Mouse (Mus musculus) heart, adult 18-20 months (tissue): Measurements from ENCODE around the gene Tnnt2. TPM values are rescaled to one million over a fixed set of nuclear protein-coding genes. Genes with fewer than 3 reads are reported as not detected.

Experiments
- DNase-seq, 2 experiments: peaks; one replicate each; pipeline ENCODE4 v3.0.0; 2021 to 2022; ENCODE audit warnings: mixed read lengths in 1 of 2
- total RNA-seq, 2 experiments: library from RNA; stranded (reverse); gene quantifications; 2 replicates each; pipeline ENCODE4 v1.2.3; 2021

Gene Tnnt2
- total RNA-seq, 2 experiments from 2014 or later: 9,387 to 10,464 TPM

GRCm38 (mm10) chr1:135818481-135819086 is 17.6 kb upstream of the Tnnt2 start, which contains the start of gene Lad1:
TSS of gene Lad1 (plus strand) at chr1:135818598.
- DNase-seq: peak in 1 of 2 experiments; percentile 9

- no peak for DNase-seq
Measured at GRCm38 (mm10) chr1:135820071-135820470, 16.1 kb upstream of the Tnnt2 start.

DNA sequence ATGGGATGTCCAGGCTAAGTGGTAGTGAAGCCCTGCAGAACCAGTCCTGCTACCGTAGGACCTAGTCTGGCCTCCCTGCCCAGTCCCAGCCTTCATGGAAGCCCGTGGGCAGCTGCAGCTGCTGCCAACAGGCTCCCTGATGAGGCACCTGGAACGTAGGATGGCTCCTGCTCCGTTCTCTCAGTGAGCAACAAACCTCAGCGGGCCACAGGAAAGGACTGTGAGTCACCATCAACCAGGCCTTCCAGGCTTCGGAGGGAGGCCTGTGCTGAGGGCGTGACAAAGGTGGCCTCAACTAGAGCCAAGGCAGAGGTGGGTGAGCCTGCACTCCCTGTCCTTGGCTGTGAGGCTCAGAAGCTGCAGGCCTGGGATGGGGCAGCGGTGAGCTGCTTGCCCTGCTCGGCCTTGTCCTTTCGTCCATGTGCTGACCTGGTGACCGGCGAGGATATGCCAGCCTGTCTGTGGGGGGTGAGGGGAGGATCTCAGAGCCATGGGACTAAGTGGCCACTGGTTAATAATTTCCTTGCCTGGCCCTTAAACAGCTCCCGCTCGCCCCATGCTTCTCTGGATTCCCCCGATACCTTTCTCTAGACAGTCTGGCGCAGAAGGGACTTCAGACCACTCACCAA is 15.3 kb upstream of the Tnnt2 start:
- DNase-seq: no peak

DNA sequence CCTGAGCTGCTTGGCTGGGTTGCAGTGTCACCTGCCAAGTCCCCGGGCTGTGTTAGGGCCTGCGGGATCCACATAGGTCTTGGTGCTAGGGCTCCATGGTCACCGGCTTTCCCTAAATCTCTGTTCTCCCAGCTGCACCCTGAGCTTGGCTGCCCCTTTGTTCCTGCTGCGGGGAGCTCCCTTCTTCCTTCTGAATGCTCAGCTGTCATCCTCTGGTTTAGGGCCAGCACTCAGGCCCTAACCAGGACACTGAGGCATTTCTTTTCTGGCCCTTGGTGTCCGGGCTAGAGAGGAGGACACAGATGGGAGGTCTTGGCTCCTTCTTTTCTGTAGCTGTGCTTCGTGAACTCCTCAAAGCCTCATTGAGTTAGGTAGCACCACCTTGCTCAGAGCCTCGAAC is 14.4 kb upstream of the Tnnt2 start:
- DNase-seq: no peak

- peak in 1 of 2 experiments; percentile 55 for DNase-seq
Measured at GRCm38 (mm10) chr1:135828918-135829317, 7.2 kb upstream of the Tnnt2 start.

GRCm38 (mm10) chr1:135834206-135834859 is 1.8 kb upstream of the Tnnt2 start:
- peak in 1 of 2 experiments; percentile 30 for DNase-seq

- DNase-seq: peak in 1 of 2 experiments; percentile 21
Measured at GRCm38 (mm10) chr1:135834983-135835382, 1.2 kb upstream of the Tnnt2 start.

- DNase-seq: peak in 1 of 2 experiments; percentile 26
Measured at GRCm38 (mm10) chr1:135838626-135839025, 2.5 kb downstream of the Tnnt2 start.

- DNase-seq: no peak
Measured at GRCm38 (mm10) chr1:135839065-135839464, 2.9 kb downstream of the Tnnt2 start.

GRCm38 (mm10) chr1:135840675-135841395 is 4.7 kb downstream of the Tnnt2 start:
- DNase-seq: peak in 1 of 2 experiments; percentile 19

- DNase-seq: peak in 1 of 2 experiments; percentile 26
Measured at GRCm38 (mm10) chr1:135843519-135844262, 7.5 kb downstream of the Tnnt2 start.

GRCm38 (mm10) chr1:135844481-135844880 is 8.3 kb downstream of the Tnnt2 start:
- DNase-seq: peak; percentile 60 to 75

DNA sequence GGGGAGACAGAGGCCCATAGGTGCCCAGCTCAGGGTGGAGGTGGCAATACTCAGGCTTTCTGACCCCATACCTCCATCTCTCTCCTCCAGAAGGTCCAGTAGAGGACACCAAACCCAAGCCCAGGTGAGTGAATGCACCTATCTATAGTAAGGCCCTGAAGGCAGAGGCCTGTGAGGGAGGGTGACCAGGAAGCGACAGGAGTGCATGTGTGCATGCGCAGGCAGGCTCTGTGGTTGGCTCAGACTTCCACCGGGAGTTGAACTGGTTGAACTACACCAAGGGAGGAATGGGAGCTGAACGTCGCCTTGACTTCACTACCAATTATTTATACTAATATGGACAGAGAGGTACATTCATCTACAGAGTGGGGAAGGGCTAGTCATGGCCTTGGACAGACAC is 10.5 kb downstream of the Tnnt2 start:
- DNase-seq: peak in 1 of 2 experiments; percentile 8

GRCm38 (mm10) chr1:135847139-135847562 is 11.0 kb downstream of the Tnnt2 start:
- DNase-seq: peak in 1 of 2 experiments; percentile 70

- DNase-seq: peak; percentile 75 to 77
Measured at GRCm38 (mm10) chr1:135847611-135848351, 11.6 kb downstream of the Tnnt2 start.

- peak in 1 of 2 experiments; percentile 66 for DNase-seq
Measured at GRCm38 (mm10) chr1:135850722-135851512, 14.8 kb downstream of the Tnnt2 start.

DNA sequence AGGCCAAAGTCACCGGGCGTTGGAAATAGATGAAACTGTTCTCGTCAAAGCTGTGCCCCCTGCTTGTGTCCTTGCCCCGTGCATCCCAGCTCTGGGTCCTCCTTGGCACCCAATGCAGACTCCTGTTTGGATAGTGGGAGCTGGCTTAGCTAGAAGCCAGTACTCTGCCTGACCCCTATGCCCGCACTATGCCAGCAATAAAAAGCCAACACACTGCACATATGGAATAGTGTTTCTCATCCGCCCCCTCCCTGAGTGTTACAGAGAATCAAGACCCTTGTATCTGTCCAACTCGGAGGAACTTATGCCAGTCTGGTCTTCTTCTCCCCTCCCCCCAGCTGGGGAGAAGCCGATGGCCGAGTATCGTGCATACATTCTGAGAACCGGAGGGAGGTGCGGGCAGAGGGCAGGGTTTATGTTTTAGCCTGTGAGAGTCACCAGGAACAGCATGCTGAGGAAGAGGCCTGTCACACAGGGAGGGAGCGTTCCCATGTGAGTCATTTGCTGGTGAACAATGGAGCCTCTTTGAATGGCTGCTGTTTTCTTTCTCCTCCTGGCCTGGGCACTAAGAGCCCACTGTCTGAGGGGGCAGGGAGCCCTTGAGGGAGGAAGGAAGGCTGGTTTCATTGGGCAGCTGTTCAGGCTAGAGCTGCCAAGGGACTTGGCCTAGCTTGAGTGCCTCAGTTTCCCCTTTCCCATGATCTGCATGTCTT is 16.0 kb downstream of the Tnnt2 start:
- peak in 1 of 2 experiments; percentile 12 for DNase-seq

- peak in 1 of 2 experiments; percentile 7 for DNase-seq
Measured at GRCm38 (mm10) chr1:135853200-135853599, 17.0 kb downstream of the Tnnt2 start.

- peak; percentile 22 to 23 for DNase-seq
Measured at GRCm38 (mm10) chr1:135854591-135855343, 18.6 kb downstream of the Tnnt2 start.
